Mouse (Mus musculus) midbrain, embryonic 10.5 days (tissue): ENCODE results near the gene Pdcd7. TPM values are rescaled to one million over a fixed set of nuclear protein-coding genes. Genes with fewer than 3 reads are reported as not detected.
"Not testable (repeated sequence)": the region's sequence is repeated elsewhere in the genome, so short reads cannot be mapped to it uniquely, and the experiment has no call there.

Experiments
- DNase-seq: peaks from one replicate; pipeline ENCODE4 v3.0.0-alpha.2; 2017; ENCODE audit warnings: low spot score
- H3K27ac ChIP-seq: fragments of 300-500 bp; sonication (generic); replicated peaks from 2 replicates; pipeline ENCODE4 v1.5.1; 2016; ENCODE audit warnings: mild to moderate bottlenecking
- H3K27me3 ChIP-seq: fragments of 300-500 bp; sonication (generic); 2 replicates; pipeline ENCODE4 v1.6.1; 2016; ENCODE audit warnings: low read depth, mild to moderate bottlenecking; ENCODE audit not compliant: poor library complexity, severe bottlenecking
- H3K36me3 ChIP-seq: fragments of 300-500 bp; sonication (generic); 2 replicates; pipeline ENCODE4 v1.6.1; 2016; ENCODE audit warnings: mild to moderate bottlenecking, moderate library complexity
- H3K4me1 ChIP-seq: fragments of 300-500 bp; sonication (generic); 2 replicates; pipeline ENCODE4 v1.6.1; 2016
- H3K4me3 ChIP-seq: fragments of 300-500 bp; sonication (generic); 2 replicates; pipeline ENCODE4 v1.5.1; 2016; ENCODE audit warnings: mild to moderate bottlenecking, moderate library complexity
- H3K9me3 ChIP-seq: fragments of 300-500 bp; sonication (generic); replicated peaks from 2 replicates; pipeline ENCODE4 v1.6.1; 2016; ENCODE audit warnings: mild to moderate bottlenecking
- whole genome bisulfite sequencing: fragments of 180-500 bp; shearing (Covaris S2); methylation state at CpG from one replicate; pipeline ENCODE4 v1.1.7; 2016; 5-methylcytosine and 5-hydroxymethylcytosine counted together
- polyA plus RNA-seq: library from polyadenylated mRNA; unstranded; fragments of >200 nt; fragmentation: Nextera tagmentation; extraction: Ambion mirVana; gene quantifications from 2 replicates; pipeline ENCODE4 v1.2.1, GENCODE M21; 2016

Gene Pdcd7
- polyA plus RNA-seq, 1 experiment from 2014 or later, result 8.1 TPM

GRCm38 (mm10) chr9:65327371-65327770 is 18.5 kb upstream of the Pdcd7 start:
- DNase-seq, result no peak
- H3K36me3 ChIP-seq, result peaks cover 86% of the 10 kb centered on the region
- WGBS, result 96% methylated on average over 2 of the region's 2 CpGs
- H3K27ac ChIP-seq, result no peak overlapping the region
- H3K4me3 ChIP-seq, result no peak overlapping the region
- no peaks in the 10 kb centered on the region for H3K27me3 ChIP-seq
- H3K9me3 ChIP-seq, result no peaks in the 10 kb centered on the region
- H3K4me1 ChIP-seq, result no peaks in the 10 kb centered on the region

- Histone ChIP-seq H3K27me3 (no peaks in the 10 kb centered on the region), H3K4me1 (no peaks in the 10 kb centered on the region), H3K27ac (no peak overlapping the region), H3K36me3 (peaks cover 24% of the 10 kb centered on the region), H3K4me3 (no peak overlapping the region), H3K9me3 (no peaks in the 10 kb centered on the region)
- WGBS, result 92% methylated on average over 5 of the region's 5 CpGs
- DNase-seq, result no peak
Observed at GRCm38 (mm10) chr9:65333958-65334357, 11.9 kb upstream of the Pdcd7 start.

GRCm38 (mm10) chr9:65339146-65339545 is 6.8 kb upstream of the Pdcd7 start:
- 84% methylated on average over 4 of the region's 4 CpGs for WGBS
- Histone ChIP-seq H3K4me1 (no peaks in the 10 kb centered on the region), H3K4me3 (no peak overlapping the region), H3K36me3 (no peaks in the 10 kb centered on the region), H3K27me3 (no peaks in the 10 kb centered on the region), H3K27ac (no peak overlapping the region), H3K9me3 (no peaks in the 10 kb centered on the region; the same call in 1 of the 2 replicates)
- no peak for DNase-seq

GRCm38 (mm10) chr9:65340414-65340813 is 5.5 kb upstream of the Pdcd7 start:
- no peak for DNase-seq
- H3K4me3 ChIP-seq, result no peak overlapping the region
- 90% methylated on average over 2 of the region's 2 CpGs for WGBS

GRCm38 (mm10) chr9:65345439-65345838 is 465 bp upstream of the Pdcd7 start:
- not testable (repeated sequence) for H3K9me3 ChIP-seq, H3K27me3 ChIP-seq, DNase-seq, H3K36me3 ChIP-seq
- H3K4me3 ChIP-seq, result peak overlapping the region; percentile 100
- 72% methylated on average over 11 of the region's 11 CpGs for WGBS
- H3K4me1 ChIP-seq, result peaks cover 23% of the 10 kb centered on the region
- peak overlapping the region; percentile 92 for H3K27ac ChIP-seq

More at GRCm38 (mm10) chr9:65340414-65340813, 5.5 kb upstream of the Pdcd7 start:
- peaks cover 4% of the 10 kb centered on the region; the same call in 1 of the 2 replicates for H3K9me3 ChIP-seq
- no peaks in the 10 kb centered on the region for H3K36me3 ChIP-seq
- no peaks in the 10 kb centered on the region for H3K27me3 ChIP-seq
- no peaks in the 10 kb centered on the region for H3K4me1 ChIP-seq
- no peak overlapping the region for H3K27ac ChIP-seq

GRCm38 (mm10) chr9:65346476-65347111 is 690 bp downstream of the Pdcd7 start:
- peak overlapping the region; percentile 100 for H3K4me3 ChIP-seq
- H3K4me1 ChIP-seq, result peaks cover 23% of the 10 kb centered on the region
- peak; percentile 68 for DNase-seq
- H3K36me3 ChIP-seq, result no peaks in the 10 kb centered on the region
- H3K9me3 ChIP-seq, result peaks cover 4% of the 10 kb centered on the region; the same call in 1 of the 2 replicates
- peak overlapping the region; percentile 92 for H3K27ac ChIP-seq
- H3K27me3 ChIP-seq, result no peaks in the 10 kb centered on the region
- under 1% methylated on average over 77 of the region's 77 CpGs for WGBS

GRCm38 (mm10) chr9:65347112-65347850 is 1.4 kb downstream of the Pdcd7 start:
- H3K9me3 ChIP-seq, result peaks cover 4% of the 10 kb centered on the region; the same call in 1 of the 2 replicates
- H3K4me3 ChIP-seq, result peak overlapping the region; percentile 100
- 51% methylated on average over 8 of the region's 8 CpGs for WGBS
- no peaks in the 10 kb centered on the region for H3K36me3 ChIP-seq
- no peak for DNase-seq
- peaks cover 23% of the 10 kb centered on the region for H3K4me1 ChIP-seq
- peak overlapping the region; percentile 92 for H3K27ac ChIP-seq
- H3K27me3 ChIP-seq, result no peaks in the 10 kb centered on the region

- peaks cover 2% of the 10 kb centered on the region; the same call in 1 of the 2 replicates for H3K4me1 ChIP-seq
- 90% methylated on average over 5 of the region's 5 CpGs for WGBS
- H3K27me3 ChIP-seq, result no peaks in the 10 kb centered on the region
- no peak for DNase-seq
- peaks cover 44% of the 10 kb centered on the region for H3K36me3 ChIP-seq
- no peaks in the 10 kb centered on the region for H3K9me3 ChIP-seq
- no peak overlapping the region for H3K27ac ChIP-seq
- H3K4me3 ChIP-seq, result no peak overlapping the region
Observed at GRCm38 (mm10) chr9:65353251-65353650, 7.3 kb downstream of the Pdcd7 start.

- H3K27me3 ChIP-seq, result no peaks in the 10 kb centered on the region
- DNase-seq, result no peak
- no peak overlapping the region for H3K27ac ChIP-seq
- no peak overlapping the region for H3K4me3 ChIP-seq
- WGBS, result 90% methylated on average over 7 of the region's 7 CpGs
- peaks cover 77% of the 10 kb centered on the region for H3K36me3 ChIP-seq
- no peaks in the 10 kb centered on the region for H3K4me1 ChIP-seq
- no peaks in the 10 kb centered on the region for H3K9me3 ChIP-seq
Observed at GRCm38 (mm10) chr9:65356561-65356960, 10.7 kb downstream of the Pdcd7 start.

GRCm38 (mm10) chr9:65356971-65357370 is 11.1 kb downstream of the Pdcd7 start:
- 93% methylated on average over 2 of the region's 2 CpGs for WGBS
- Histone ChIP-seq H3K9me3 (no peaks in the 10 kb centered on the region), H3K27me3 (no peaks in the 10 kb centered on the region), H3K36me3 (peaks cover 81% of the 10 kb centered on the region), H3K27ac (no peak overlapping the region), H3K4me1 (no peaks in the 10 kb centered on the region), H3K4me3 (no peak overlapping the region)
- DNase-seq, result no peak

- Histone ChIP-seq H3K36me3 (peaks cover 88% of the 10 kb centered on the region), H3K4me3 (no peak overlapping the region), H3K27ac (no peak overlapping the region), H3K9me3 (no peaks in the 10 kb centered on the region), H3K27me3 (no peaks in the 10 kb centered on the region), H3K4me1 (no peaks in the 10 kb centered on the region)
- WGBS, result 89% methylated on average over 1 of the region's 1 CpGs
- no peak for DNase-seq
Observed at GRCm38 (mm10) chr9:65358956-65359480, 13.1 kb downstream of the Pdcd7 start.

- Histone ChIP-seq H3K9me3 (no peaks in the 10 kb centered on the region), H3K36me3 (peaks cover 82% of the 10 kb centered on the region), H3K27ac (no peak within 1 kb of the TSS), H3K4me3 (no peak within 1 kb of the TSS), H3K4me1 (no peaks in the 10 kb centered on the region), H3K27me3 (no peaks in the 10 kb centered on the region)
- no peak for DNase-seq
- WGBS, result 93% methylated on average over 16 of the region's 16 CpGs
Observed at GRCm38 (mm10) chr9:65360641-65361448, 14.9 kb downstream of the Pdcd7 start, which contains the start of gene Ubap1l. Gene Ubap1l, plus strand, starts transcription at chr9:65361041.
